Mouse (Mus musculus) left cerebral cortex, postnatal 25 days (tissue): ENCODE data around the gene E430018J23Rik. TPM values are rescaled to one million over a fixed set of nuclear protein-coding genes. Genes with fewer than 3 reads are reported as not detected.
A peak's percentile ranks its signal among the peaks of the same experiment; 100 is the strongest.
"Not testable (repeated sequence)": the region's sequence is repeated elsewhere in the genome, so short reads cannot be mapped to it uniquely, and the experiment has no call there.

ENCODE experiments used
- DNase-seq, 2 experiments: peaks; one replicate each; pipeline ENCODE4 v3.0.0; 2022; ENCODE audit warnings: low spot score in 2 of 2, mixed read lengths in 1 of 2
- intact Hi-C: fragments of 180-260 bp; cut with DNase I; formaldehyde crosslinking; loops from one replicate; pipeline ENCODE4 v1.15.1; 2025
- total RNA-seq, 2 experiments: library from RNA; stranded (reverse); gene quantifications; 2 replicates each; pipeline ENCODE4 v1.2.3; 2021

The E430018J23Rik gene
- total RNA-seq, 2 experiments from 2014 or later = 6.6 to 7.9 TPM

- intact Hi-C loops = no loop called here
- DNase-seq = peak; percentile 94 to 95
Observed at GRCm38 (mm10) chr7:127386641-127387392, 6.6 kb downstream of the E430018J23Rik start, which contains the start of gene 9130019O22Rik. Gene 9130019O22Rik, minus strand, starts transcription at chr7:127387166.

- intact Hi-C loops, DNase-seq: not testable (repeated sequence)
Observed at GRCm38 (mm10) chr7:127385560-127385959, 7.9 kb downstream of the E430018J23Rik start.

GRCm38 (mm10) chr7:127378310-127378921, 15.0 kb downstream of the E430018J23Rik start:
- intact Hi-C loops = no loop called here
- DNase-seq = no peak

- intact Hi-C loops = not testable (repeated sequence)
- DNase-seq = peak; percentile 91 to 97
Observed at GRCm38 (mm10) chr7:127375271-127376245, 17.9 kb downstream of the E430018J23Rik start, which contains the start of gene Zfp747. Gene Zfp747, minus strand, starts transcription at chr7:127376050.

- intact Hi-C loops, DNase-seq: not testable (repeated sequence)
Observed at GRCm38 (mm10) chr7:127371870-127372269, 21.6 kb downstream of the E430018J23Rik start.

GRCm38 (mm10) chr7:127371213-127371612, 22.2 kb downstream of the E430018J23Rik start:
- DNase-seq = no peak
- intact Hi-C loops = no loop called here

- intact Hi-C loops = no loop called here
- DNase-seq = no peak
Observed at GRCm38 (mm10) chr7:127366249-127366648, 27.2 kb downstream of the E430018J23Rik start.

GRCm38 (mm10) chr7:127364166-127364565, 29.3 kb downstream of the E430018J23Rik start:
- no peak for DNase-seq
- intact Hi-C loops = loop anchor here (5.0 kb wide), 1 partner anchor 108 kb away; no protein-coding TSS in a partner anchor

GRCm38 (mm10) chr7:127363475-127363921, 29.9 kb downstream of the E430018J23Rik start:
- peak; percentile 27 to 50 for DNase-seq
- intact Hi-C loops = loop anchor here (2.0 to 5.0 kb wide), 2 partner anchors 109 to 135 kb away; no protein-coding TSS in a partner anchor

GRCm38 (mm10) chr7:127362418-127362817, 31.0 kb downstream of the E430018J23Rik start:
- DNase-seq = peak in 1 of 2 experiments; percentile 52
- intact Hi-C loops = loop anchor here (2.0 to 5.0 kb wide), 2 partner anchors 110 to 136 kb away; no protein-coding TSS in a partner anchor

GRCm38 (mm10) chr7:127361449-127361848, 32.0 kb downstream of the E430018J23Rik start:
- no peak for DNase-seq
- intact Hi-C loops = loop anchor here (5.0 kb wide), 1 partner anchor 111 kb away; no protein-coding TSS in a partner anchor

GRCm38 (mm10) chr7:127360265-127360664, 33.2 kb downstream of the E430018J23Rik start:
- intact Hi-C loops = loop anchor here (5.0 kb wide), 1 partner anchor 112 kb away; no protein-coding TSS in a partner anchor
- DNase-seq = no peak

- no peak for DNase-seq
- intact Hi-C loops = no loop called here
Observed at GRCm38 (mm10) chr7:127358472-127358871, 35.0 kb downstream of the E430018J23Rik start.

- DNase-seq = no peak
- intact Hi-C loops = no loop called here
Observed at GRCm38 (mm10) chr7:127357871-127358270, 35.6 kb downstream of the E430018J23Rik start.

- intact Hi-C loops = no loop called here
- no peak for DNase-seq
Observed at GRCm38 (mm10) chr7:127355796-127356195, 37.6 kb downstream of the E430018J23Rik start.

- intact Hi-C loops = no loop called here
- no peak for DNase-seq
Observed at GRCm38 (mm10) chr7:127351230-127352004, 42.0 kb downstream of the E430018J23Rik start.

GRCm38 (mm10) chr7:127346676-127347075, 46.8 kb downstream of the E430018J23Rik start:
- DNase-seq = no peak
- intact Hi-C loops = loop anchor here (10.0 kb wide), 1 partner anchor 268 kb away; the partner anchor contains the start of gene Zfp629
